Mouse (Mus musculus) liver, embryonic 14 days (tissue): ENCODE measurements around the gene Pdxp. TPM values are rescaled to one million over a fixed set of nuclear protein-coding genes. Genes with fewer than 3 reads are reported as not detected.

Experiments used
- polyA plus RNA-seq: library from polyadenylated mRNA; depleted of rRNA; stranded (reverse); fragments of >200 nt; gene quantifications from 2 replicates; pipeline ENCODE4 v1.2.3, GENCODE M21; 2012; rRNA removed

Gene Pdxp
- polyA plus RNA-seq, result 7.9 and 9.4 TPM in 2 replicates

GRCm38 (mm10) chr15:78913632-78914090 lies at the start of gene Pdxp:
Gene Pdxp, plus strand, starts transcription at chr15:78913919.

GRCm38 (mm10) chr15:78876991-78877809 lies 36.5 kb upstream of the Pdxp start, which contains the start of gene Gga1:
Gene Gga1, plus strand, starts transcription at chr15:78877190.

GRCm38 (mm10) chr15:78899409-78899739 lies 14.3 kb upstream of the Pdxp start, which contains the start of gene Gm49510:
Gene Gm49510, plus strand, starts transcription at chr15:78899667.

GRCm38 (mm10) chr15:78899740-78900584 lies 13.8 kb upstream of the Pdxp start, which contains the start of gene Sh3bp1:
Gene Sh3bp1, plus strand, starts transcription at chr15:78899768.

GRCm38 (mm10) chr15:78926021-78926919 lies 12.6 kb downstream of the Pdxp start, which contains the start of gene Lgals1:
Gene Lgals1, plus strand, starts transcription at chr15:78926725.

GRCm38 (mm10) chr15:78934784-78935320 lies 21.1 kb downstream of the Pdxp start, which contains the start of gene Nol12:
Gene Nol12, plus strand, starts transcription at chr15:78934933.

GRCm38 (mm10) chr15:78947657-78948056 lies 33.9 kb downstream of the Pdxp start, which contains the start of gene Triobp:
Gene Triobp, plus strand, starts transcription at chr15:78947724.

Other genes starting within 250 kb of the Pdxp start
- gene Elfn2, start 195.1 kb upstream of the Pdxp start, polyA plus RNA-seq, result not detected in 2 replicates
- gene Mfng, start 140.4 kb upstream of the Pdxp start, polyA plus RNA-seq, result 2.8 and 3.6 TPM in 2 replicates
- gene Card10, start 110.9 kb upstream of the Pdxp start, polyA plus RNA-seq, result 1.7 and 2.2 TPM in 2 replicates
- gene Cdc42ep1, start 71.3 kb upstream of the Pdxp start, polyA plus RNA-seq, result 6.2 and 7.9 TPM in 2 replicates
- 8.4 TPM in 2 replicates for gene Lgals2, start 58.4 kb upstream of the Pdxp start, polyA plus RNA-seq
- 15.0 and 16.5 TPM in 2 replicates for gene Gga1, start 36.7 kb upstream of the Pdxp start, polyA plus RNA-seq
- 0.02 TPM in 1 of 2 replicates, not detected in the other for gene Gm49510, start 14.3 kb upstream of the Pdxp start, polyA plus RNA-seq
- gene Sh3bp1, start 14.2 kb upstream of the Pdxp start, polyA plus RNA-seq, result 19.5 and 23.1 TPM in 2 replicates
- gene Lgals1, start 12.8 kb downstream of the Pdxp start, polyA plus RNA-seq, result 463 and 475 TPM in 2 replicates
- 14.5 and 16.3 TPM in 2 replicates for gene Nol12, start 21.0 kb downstream of the Pdxp start, polyA plus RNA-seq
- 18.0 and 18.1 TPM in 2 replicates for gene Triobp, start 33.8 kb downstream of the Pdxp start, polyA plus RNA-seq
- gene H1f0, start 114.5 kb downstream of the Pdxp start, polyA plus RNA-seq, result 61.4 and 66.7 TPM in 2 replicates
- gene Galr3, start 128.0 kb downstream of the Pdxp start, polyA plus RNA-seq, result 0.19 and 0.29 TPM in 2 replicates
- 33.1 and 40.3 TPM in 2 replicates for gene Ankrd54, start 149.0 kb downstream of the Pdxp start, polyA plus RNA-seq
- 93.1 and 113 TPM in 2 replicates for gene Eif3l, start 161.3 kb downstream of the Pdxp start, polyA plus RNA-seq
- 1.4 and 1.6 TPM in 2 replicates for gene Micall1, start 195.0 kb downstream of the Pdxp start, polyA plus RNA-seq
- 120 and 139 TPM in 2 replicates for gene Polr2f, start 227.1 kb downstream of the Pdxp start, polyA plus RNA-seq
- gene 1700088E04Rik, start 227.3 kb downstream of the Pdxp start, polyA plus RNA-seq, result 0.21 and 0.23 TPM in 2 replicates